8 mouse cellular contexts compared by ENCODE assay signal in the genomic region with DNA sequence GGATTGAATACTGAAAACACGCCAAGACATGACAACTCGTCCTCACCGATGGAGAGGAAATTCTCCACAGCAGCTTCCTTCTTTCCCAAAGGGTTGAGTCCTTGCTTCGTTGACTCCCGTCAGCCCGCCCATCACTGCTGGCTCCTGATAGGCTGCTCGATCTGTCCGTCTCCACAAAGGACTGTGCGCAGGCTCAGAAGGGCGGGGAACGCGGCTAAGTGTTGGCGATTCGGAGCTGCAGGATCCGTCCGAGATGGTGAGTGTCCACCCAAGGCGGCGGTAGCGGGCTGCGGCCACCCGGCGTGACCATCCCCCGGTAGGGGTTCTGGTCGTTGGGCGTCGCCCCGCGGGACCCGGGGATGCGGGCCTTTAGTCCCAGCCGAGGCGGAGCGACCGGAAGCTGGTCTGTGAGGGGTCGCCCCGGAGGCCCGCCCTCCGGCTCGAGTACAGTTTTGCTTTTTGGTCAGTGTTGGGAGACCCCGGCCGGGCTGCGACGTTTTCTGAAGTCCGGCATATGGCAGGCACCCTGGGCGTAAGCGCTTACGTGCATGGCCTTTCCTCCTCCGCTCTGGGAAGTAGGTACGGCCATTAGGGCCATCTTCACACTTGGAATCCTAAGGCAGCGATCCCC. TPM values are rescaled to one million over a fixed set of nuclear protein-coding genes. Genes with fewer than 3 reads are reported as not detected.
DNase-seq lines count a peak whose midpoint lies in the region; ATAC-seq lines count a peak whose summit lies in the region.

Gene Dynlrb1, plus strand, starts transcription at position 172 of the 631 bp plus-strand sequence.

- no peaks in the 10 kb centered on the region for H3K36me3 ChIP-seq in hindbrain, embryonic 16.5 days (ENCODE audit: control insufficient read depth, insufficient read depth, low read length)
- H3K36me3 ChIP-seq in macrophage (ENCODE audit: inconsistent target), result no peaks in the 10 kb centered on the region

- peak within 1 kb of the TSS; percentile 93 for H3K9ac ChIP-seq in hindbrain, embryonic 16.5 days (ENCODE audit: low read depth, low read length)

- H3K4me2 ChIP-seq in hindbrain, embryonic 16.5 days (ENCODE audit: low read length), result peak within 1 kb of the TSS; percentile 92

- peaks cover 21% of the 10 kb centered on the region for H3K4me1 ChIP-seq in hindbrain, embryonic 16.5 days (ENCODE audit: control insufficient read depth, insufficient read depth, low read depth, low read length)

- under 1% methylated on average over 47 of the region's 50 CpGs for WGBS in hindbrain, embryonic 16.5 days
- 0% methylated on average over 49 of the region's 50 CpGs for WGBS in macrophage (ENCODE audit: missing documents)

- peaks cover 49% of the 10 kb centered on the region for H3K79me2 ChIP-seq in macrophage (ENCODE audit: inconsistent target)

- no peaks in the 10 kb centered on the region for H3K27me3 ChIP-seq in hindbrain, embryonic 16.5 days (replicated peaks; ENCODE audit: control insufficient read depth, insufficient read depth, low read length)

- peak within 1 kb of the TSS; percentile 81 for H3K4me3 ChIP-seq in hindbrain, embryonic 16.5 days (ENCODE audit: low read length)
- peak within 1 kb of the TSS; percentile 94 for H3K4me3 ChIP-seq in macrophage (ENCODE audit: inconsistent target)

- H3K27ac ChIP-seq in hindbrain, embryonic 16.5 days (ENCODE audit: low read depth, low read length), result peak within 1 kb of the TSS; percentile 93
- H3K27ac ChIP-seq in macrophage, result peak within 1 kb of the TSS; percentile 67

- peak; percentile 100 for ATAC-seq in hindbrain, embryonic 16.5 days

- H3K9me3 ChIP-seq in hindbrain, embryonic 16.5 days (ENCODE audit: control insufficient read depth, low read length), result no peaks in the 10 kb centered on the region

- peak; percentile 78 for DNase-seq in WW6 (ENCODE audit: low read depth, low spot score)
- DNase-seq in cerebellum, postnatal 4 days (ENCODE audit: low spot score in 2 of 2), result peak; percentile 99 to 100
- DNase-seq in gastrocnemius, adult 18-20 months (ENCODE audit: low spot score), result peak; percentile 99
- DNase-seq in left cerebral cortex, adult 18-20 months (ENCODE audit: low spot score in 2 of 2), result peak; percentile 99 to 100
- DNase-seq in right cerebral cortex, adult 18-20 months, result peak; percentile 99
- peak; percentile 100 for DNase-seq in urinary bladder, postnatal 10 days (ENCODE audit: low spot score)

RNA-seq across cellular contexts. Expression of gene Dynlrb1, which starts in this region (rescaled TPM):
- total RNA-seq in gastrocnemius, adult 18-20 months (2021), result 100 to 1,000 TPM; 112 to 120 TPM
- polyA plus RNA-seq in hindbrain, embryonic 16.5 days (2015; fragmentation: Nextera tagmentation; extraction: Ambion mirVana), result 746 and 788 TPM in 2 replicates
- total RNA-seq in left cerebral cortex, adult 18-20 months (2021), result 100 to 1,000 TPM; 293 to 300 TPM
- 10 to 100 TPM in 14 of 26 experiments, 1 to 10 TPM in 12; 1.9 to 38.2 (median 11.3) TPM for total RNA-seq in macrophage (2018; cell fraction: chromatin; rRNA removed)
- 100 to 1,000 TPM; 200 to 411 (median 241) TPM for total RNA-seq in macrophage (2018; cell fraction: cytosol; rRNA removed)
- 100 to 1,000 TPM in 4 of 26 experiments, 10 to 100 TPM in 22; 14.5 to 157 (median 41.5) TPM for total RNA-seq in macrophage (2018; cell fraction: nucleus; rRNA removed)
- polyA plus RNA-seq in macrophage (2018), result 226 to 667 TPM (median 283 TPM) in 3 replicates

Comparison
In these comparisons a context has a peak if more than half of its experiments do, and no peak if none do; other contexts are left out.
1. Peak in every context shown above with its lines: DNase-seq, ATAC-seq, H3K4me3 ChIP-seq and H3K27ac ChIP-seq.